Mouse (Mus musculus) cerebral cortex, adult 2 months (tissue): ENCODE results near the gene 4930404N11Rik.

Experiments used
- WGBS: fragments of 180-500 bp; shearing (Covaris S2); methylation state at CpG from one replicate; pipeline ENCODE4 v1.1.7; 2018; 5-methylcytosine and 5-hydroxymethylcytosine counted together

Gene 4930404N11Rik

DNA sequence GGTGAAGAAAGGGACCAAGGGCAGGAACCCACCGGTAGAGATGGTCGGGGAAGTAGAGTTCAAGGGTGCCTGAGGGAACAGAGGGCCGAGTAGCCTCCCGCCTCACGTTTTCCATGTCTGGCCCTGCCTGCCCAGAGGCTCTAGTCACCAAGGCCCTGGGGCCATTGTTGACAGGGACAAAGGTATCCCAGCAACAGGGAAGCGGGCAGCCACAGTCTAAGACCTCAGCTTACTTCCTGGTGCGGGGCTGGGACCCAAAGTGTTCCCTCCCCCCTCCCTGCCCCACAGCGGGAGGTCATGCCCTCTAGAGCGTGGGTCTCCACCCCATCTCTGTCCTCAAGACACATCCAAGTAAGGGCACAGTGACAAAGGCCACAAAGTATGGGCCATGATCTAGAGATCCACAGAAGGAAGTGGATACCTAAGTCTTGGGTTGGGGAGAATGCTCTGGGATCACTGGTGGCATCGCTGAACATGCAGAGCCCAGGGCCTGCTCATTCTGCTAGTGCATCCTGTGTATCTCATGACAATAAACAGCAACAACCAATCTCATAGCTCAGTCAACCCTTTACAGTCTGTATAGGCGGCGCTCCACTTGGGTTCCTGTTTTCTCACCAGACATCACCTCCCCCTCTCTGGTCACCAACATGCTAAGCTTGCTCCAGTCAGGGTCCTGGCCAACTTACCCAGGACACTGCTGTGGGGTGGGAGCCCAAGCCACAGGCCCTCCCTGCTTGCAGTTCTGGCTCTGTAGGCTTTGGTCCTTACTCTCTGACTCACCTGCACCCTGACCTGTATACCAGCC, at the start of gene 4930404N11Rik:
TSS of gene 4930404N11Rik (minus strand) at position 145 of the 805 bp plus-strand sequence.
- 30% methylated on average over 12 of the region's 12 CpGs for WGBS

GRCm38 (mm10) chr10:81415146-81415545, 49.5 kb upstream of the 4930404N11Rik start:
- WGBS: 79% methylated on average over 5 of the region's 5 CpGs

DNA sequence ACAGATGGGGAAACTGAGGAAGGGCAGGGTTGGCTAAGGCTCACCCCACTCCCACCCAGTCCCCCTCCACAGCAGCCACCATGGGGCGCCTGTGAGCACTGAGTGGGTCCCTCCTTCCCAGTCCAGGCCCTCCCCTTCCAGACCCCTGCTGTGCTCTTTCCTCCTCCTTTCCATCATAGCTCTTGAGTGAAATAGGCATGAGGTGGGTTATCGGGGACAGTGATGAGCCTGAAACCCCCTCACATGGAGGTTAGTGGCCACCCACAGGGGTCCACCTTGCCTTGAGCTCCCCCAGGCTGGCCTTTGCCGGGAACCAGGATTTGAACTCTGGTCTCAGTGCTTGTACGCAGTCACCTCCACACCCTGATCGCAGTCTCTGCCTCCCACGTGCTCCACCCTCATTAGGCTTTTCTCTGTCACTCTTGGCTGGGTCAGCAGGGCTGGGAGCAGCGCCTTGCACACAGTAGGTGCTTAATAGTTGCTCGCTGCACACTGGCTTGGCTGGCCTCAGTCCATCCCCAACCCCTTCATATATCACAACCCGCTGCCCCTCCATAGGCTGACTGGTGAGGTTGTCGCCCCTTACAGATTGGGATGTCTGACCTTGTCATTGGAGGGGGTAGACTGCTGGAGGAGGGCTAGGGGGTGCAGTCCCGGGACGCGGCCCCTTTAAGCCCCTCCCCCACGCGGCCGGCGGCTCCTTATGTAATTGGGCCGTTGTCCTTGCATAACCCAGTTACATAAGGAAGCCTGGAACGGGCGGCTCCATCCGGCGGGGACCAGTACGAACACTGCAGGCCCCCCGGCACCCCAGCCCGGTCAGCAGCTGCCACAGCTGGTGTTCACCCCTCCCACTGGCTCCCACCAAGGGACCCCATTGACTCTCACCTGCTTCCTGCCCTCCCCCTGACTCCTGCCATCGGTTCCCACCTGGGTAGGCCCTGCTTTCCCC, 48.0 kb upstream of the 4930404N11Rik start:
- 22% methylated on average over 26 of the region's 26 CpGs for WGBS

GRCm38 (mm10) chr10:81412586-81413309, 47.1 kb upstream of the 4930404N11Rik start:
- WGBS: 69% methylated on average over 16 of the region's 16 CpGs

- WGBS: 29% methylated on average over 18 of the region's 18 CpGs
These were observed 46.1 kb upstream of the 4930404N11Rik start for GRCm38 (mm10) chr10:81411471-81412400.

- 32% methylated on average over 9 of the region's 9 CpGs for WGBS
These were observed 45.4 kb upstream of the 4930404N11Rik start for GRCm38 (mm10) chr10:81410981-81411380.

DNA sequence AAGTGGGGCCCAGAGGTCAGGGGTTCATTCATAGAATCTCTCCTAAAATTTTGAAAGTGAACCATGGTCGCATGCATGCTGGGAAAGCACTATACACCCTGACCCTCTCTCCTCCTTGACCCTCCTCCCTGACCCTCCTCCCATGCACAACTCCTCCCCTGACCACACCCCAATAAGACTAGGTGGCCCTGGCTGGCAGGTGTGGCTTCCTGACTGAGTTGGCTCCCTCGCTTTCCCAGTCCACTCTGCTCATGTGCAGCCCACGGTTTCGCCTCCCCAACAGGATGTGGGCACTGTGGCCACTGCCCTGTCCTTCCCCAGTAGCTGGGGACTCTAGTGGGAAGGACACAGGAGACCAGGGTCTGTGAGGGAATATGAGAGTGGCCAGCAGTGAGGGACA, 44.7 kb upstream of the 4930404N11Rik start:
- WGBS: 80% methylated on average over 4 of the region's 4 CpGs

DNA sequence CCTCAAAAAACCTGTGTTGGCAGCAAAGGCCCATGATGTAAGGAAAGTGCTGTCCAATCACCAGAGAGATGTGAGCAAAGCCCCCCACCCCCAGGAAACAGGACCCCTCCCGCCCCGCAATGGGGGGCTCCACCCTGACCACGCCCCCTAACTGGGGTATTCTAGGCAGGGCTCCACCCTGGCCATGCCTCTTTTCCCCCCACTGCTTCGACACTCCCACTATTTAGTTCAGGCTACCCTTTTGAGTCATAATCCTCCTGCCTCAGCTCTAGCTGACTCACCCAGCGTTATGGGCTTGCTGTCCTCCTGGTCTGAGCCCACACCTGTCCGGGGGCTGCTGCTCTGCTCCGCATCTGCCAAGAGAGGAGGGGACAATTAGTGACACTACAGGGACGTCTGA, 43.7 kb upstream of the 4930404N11Rik start:
- WGBS: 24% methylated on average over 8 of the region's 8 CpGs

DNA sequence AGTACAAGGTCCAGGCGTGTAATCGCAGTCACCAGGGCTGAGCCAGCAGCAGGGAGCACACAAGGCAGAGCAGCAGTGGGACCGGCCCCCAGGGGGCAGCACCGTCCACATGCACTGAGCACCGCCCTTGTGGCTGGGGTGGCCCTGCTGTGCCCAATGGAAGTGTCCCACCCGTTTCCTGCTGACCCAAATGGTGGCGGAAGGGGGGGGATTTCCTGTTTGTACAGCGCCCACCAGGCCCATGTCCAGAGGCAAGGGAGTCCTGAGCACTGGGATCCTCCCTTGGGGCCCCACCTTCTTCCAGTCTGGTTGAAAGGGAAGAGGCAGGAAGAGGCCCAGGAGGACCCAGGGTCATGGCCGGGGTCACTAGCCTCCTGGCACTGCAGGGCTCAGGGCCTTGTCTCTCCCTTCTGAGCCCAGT, 43.3 kb upstream of the 4930404N11Rik start:
- WGBS: 38% methylated on average over 9 of the region's 9 CpGs

DNA sequence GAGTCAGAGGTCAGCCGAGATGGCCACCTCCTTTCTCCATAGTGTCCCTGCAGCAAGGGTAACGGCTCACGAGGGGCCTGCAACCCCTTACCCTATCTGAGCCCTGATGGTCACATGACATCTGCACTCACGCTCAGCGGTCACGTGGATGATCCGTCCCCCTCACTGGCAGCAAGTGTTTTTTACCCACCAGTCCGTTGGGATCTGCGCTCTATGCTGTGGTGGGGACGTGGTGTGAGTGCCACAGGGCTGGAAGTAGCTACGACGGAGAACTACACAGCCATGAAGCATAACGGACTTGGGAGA, 42.8 kb upstream of the 4930404N11Rik start:
- WGBS: 69% methylated on average over 13 of the region's 13 CpGs

- WGBS: 35% methylated on average over 31 of the region's 31 CpGs
These were observed 42.2 kb upstream of the 4930404N11Rik start for GRCm38 (mm10) chr10:81407539-81408423.

GRCm38 (mm10) chr10:81406504-81407440, 41.2 kb upstream of the 4930404N11Rik start:
- WGBS: 56% methylated on average over 24 of the region's 24 CpGs

- 45% methylated on average over 13 of the region's 13 CpGs for WGBS
These were observed 40.1 kb upstream of the 4930404N11Rik start for GRCm38 (mm10) chr10:81405588-81406201.

DNA sequence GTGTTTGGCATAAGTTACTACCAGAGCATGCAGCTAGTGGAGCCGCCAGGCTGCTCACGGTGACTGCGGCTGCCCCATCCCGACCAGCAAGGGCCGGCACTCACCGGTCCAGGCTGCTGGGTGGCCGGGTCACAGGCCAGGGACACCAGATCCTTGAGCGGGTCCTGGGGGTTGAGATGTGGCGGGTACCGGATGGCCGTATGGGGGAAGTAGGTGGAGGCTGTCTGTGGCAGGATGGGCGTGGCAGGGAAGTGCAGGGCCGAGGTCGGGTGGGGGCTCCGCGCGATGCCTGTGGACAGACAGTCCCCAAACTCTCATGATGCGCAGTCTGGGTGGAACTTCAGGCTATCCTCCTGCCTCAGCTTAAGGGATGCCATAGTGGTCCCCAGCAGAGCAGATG, 39.1 kb upstream of the 4930404N11Rik start:
- 74% methylated on average over 18 of the region's 18 CpGs for WGBS

DNA sequence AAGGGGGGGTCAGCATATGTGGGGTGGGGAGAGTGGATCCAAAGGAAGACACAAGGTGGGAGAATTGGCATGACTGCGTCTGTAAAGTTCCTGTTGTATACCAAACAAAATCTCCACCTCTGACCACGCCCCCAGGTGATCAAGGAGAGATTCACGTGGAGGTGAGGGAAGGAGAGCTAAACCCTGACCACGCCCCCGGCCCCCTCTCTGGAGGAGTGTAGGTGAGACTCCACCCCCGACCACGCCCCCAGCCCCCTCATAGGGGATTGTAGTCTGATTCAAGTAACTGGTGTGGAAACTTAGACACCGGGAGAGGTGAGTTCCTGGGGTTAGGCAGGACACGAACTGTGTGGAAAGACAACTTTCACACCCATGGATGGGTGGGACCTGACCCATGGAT, 38.5 kb upstream of the 4930404N11Rik start:
- 42% methylated on average over 9 of the region's 9 CpGs for WGBS

DNA sequence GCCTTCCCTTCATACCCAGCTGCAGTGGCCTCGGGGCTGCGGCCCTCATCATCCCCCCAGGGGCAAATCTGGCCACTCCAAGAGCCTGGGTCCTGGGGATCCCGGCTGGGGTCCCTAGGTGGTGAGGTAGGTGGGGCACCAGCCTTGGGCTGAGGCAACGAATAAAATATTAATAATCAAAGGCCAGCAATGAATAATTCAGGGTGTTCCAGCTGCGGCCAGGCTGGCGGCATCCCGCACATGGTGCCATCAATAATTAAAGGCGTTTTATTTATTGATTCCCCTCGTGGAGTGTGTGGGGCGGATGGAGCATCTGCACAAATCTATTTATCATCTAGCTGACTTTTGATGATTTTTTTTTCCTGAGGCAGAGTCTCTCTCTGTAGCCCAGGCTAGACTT, 37.9 kb upstream of the 4930404N11Rik start:
- 76% methylated on average over 10 of the region's 10 CpGs for WGBS

DNA sequence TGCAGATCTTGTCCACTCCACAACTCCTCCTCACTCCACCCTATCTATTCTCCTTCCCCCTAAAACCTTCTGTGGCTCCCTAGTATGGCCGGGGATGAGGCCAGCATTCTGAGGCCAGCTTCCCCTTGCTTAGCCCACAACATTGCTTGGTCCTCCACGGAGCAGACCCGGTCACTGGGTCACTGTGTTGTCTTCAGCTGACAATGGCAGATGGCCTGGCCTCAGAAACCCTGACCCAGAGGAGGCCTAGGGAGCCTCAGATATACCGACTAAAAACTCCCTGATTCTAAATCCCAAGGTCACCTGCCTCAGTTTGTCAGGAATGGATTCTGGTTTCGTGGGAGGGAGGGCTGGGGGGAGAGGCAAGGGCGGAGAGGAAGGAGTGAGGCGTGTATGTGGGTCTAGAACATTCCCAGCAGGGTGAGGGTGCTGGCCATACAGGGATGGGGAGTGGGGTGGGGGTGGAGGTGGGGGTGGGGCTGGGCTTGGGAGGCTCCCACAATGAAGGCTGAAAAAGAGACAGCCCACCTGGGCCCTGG, 36.7 kb upstream of the 4930404N11Rik start:
- 23% methylated on average over 7 of the region's 7 CpGs for WGBS
